Mouse (Mus musculus): ENCODE measurements around the gene Spsb3. TPM values are rescaled to one million over a fixed set of nuclear protein-coding genes. Genes with fewer than 3 reads are reported as not detected.

Gene Spsb3
- total and polyA plus RNA-seq, 3 experiments: 14.4 to 23.3 (median 21.3) TPM

GRCm38 (mm10) chr17:24932431-24932830 is 46.0 kb downstream of the Spsb3 start:
- Histone ChIP-seq H3K27me3 (replicated peaks) (no peaks in the 10 kb centered on the region), H3K4me1 (ENCODE audit: control insufficient read depth in 1 of 2, insufficient read depth in 2 of 2) (peaks cover 8 to 39% of the 10 kb centered on the region in 2 experiments; a peak in 3 of 4 replicates)
- in situ Hi-C loops (cut with MboI; ENCODE audit: low pct_ligation_motif_present, low pct_unique_long_range_greater_than_20kb, low sequenced_read_pairs): no loop called here

GRCm38 (mm10) chr17:24933163-24933562 is 46.7 kb downstream of the Spsb3 start:
- TF ChIP-seq BHLHE40 (IDR thresholded peaks at IDR 0.05; ENCODE audit: low read depth, low read length): no peak
- TF ChIP-seq ZNF384 (IDR thresholded peaks at IDR 0.05; ENCODE audit: low read depth, low read length): no peak
- no peak for TF ChIP-seq ELF1 (IDR thresholded peaks at IDR 0.05; ENCODE audit: low read depth, low read length)
- no peak for TF ChIP-seq JUND (conservative IDR thresholded peaks at IDR 0.05; ENCODE audit: low read depth, low read length)
- no peak for TF ChIP-seq IRF4 (IDR thresholded peaks at IDR 0.05; ENCODE audit: low read depth, low read length)
- no peak for TF ChIP-seq PAX5 (IDR thresholded peaks at IDR 0.05; ENCODE audit: low read length)
- no peak for TF ChIP-seq NRF1 (IDR thresholded peaks at IDR 0.05; ENCODE audit: low read depth, low read length)
- TF ChIP-seq TCF12 (IDR thresholded peaks at IDR 0.05; ENCODE audit: low read depth, low read length): no peak
- no peak for TF ChIP-seq JUN (IDR thresholded peaks at IDR 0.05; ENCODE audit: insufficient read depth, low read depth, low read length)
- TF ChIP-seq UBTF (IDR thresholded peaks at IDR 0.05; ENCODE audit: low read depth, low read length): no peak
- no peak for TF ChIP-seq USF2 (conservative IDR thresholded peaks at IDR 0.05; ENCODE audit: low read depth, low read length)
- no peak for TF ChIP-seq RCOR1 (conservative IDR thresholded peaks at IDR 0.05; ENCODE audit: low read depth, low read length)
- TF ChIP-seq MEF2A (IDR thresholded peaks at IDR 0.05; ENCODE audit: borderline replicate concordance, low read depth, low read length): no peak
- no peak for TF ChIP-seq NELFE (IDR thresholded peaks at IDR 0.05; ENCODE audit: low read depth, low read length)
- no peak for TF ChIP-seq TBP (conservative IDR thresholded peaks at IDR 0.05; ENCODE audit: low read depth, low read length)
- TF ChIP-seq SMC3 (IDR thresholded peaks at IDR 0.05; ENCODE audit: low read depth, low read length): no peak
- Histone ChIP-seq H3K9ac (ENCODE audit: insufficient read depth, low read depth) (no peak overlapping the region), H3K36me3 (replicated peaks in 1 of 2; ENCODE audit: control insufficient read depth in 1 of 2, insufficient read depth in 1 of 2, low read length in 1 of 2) (peaks cover 11 to 52% of the 10 kb centered on the region in 2 experiments), H3K27ac (ENCODE audit: insufficient read depth, low read depth) (no peak overlapping the region), H3K27me3 (replicated peaks) (no peaks in the 10 kb centered on the region), H3K4me3 (replicated peaks in 1 of 3; ENCODE audit: low read depth in 2 of 3, low read length in 2 of 3, poor library complexity in 1 of 3) (no peak overlapping the region), H3K4me2 (ENCODE audit: insufficient read depth, low read depth, poor library complexity, severe bottlenecking) (no peak overlapping the region; the same call in 1 of the 2 replicates), H3K9me3 (replicated peaks; ENCODE audit: low read length) (no peaks in the 10 kb centered on the region), H3K79me2 (replicated peaks; ENCODE audit: control insufficient read depth, extremely low read depth, insufficient read depth, poor library complexity, severe bottlenecking) (peaks cover 74% of the 10 kb centered on the region), H3K4me1 (ENCODE audit: control insufficient read depth in 1 of 2, insufficient read depth in 2 of 2) (peaks cover 8 to 39% of the 10 kb centered on the region in 2 experiments; a peak in 3 of 4 replicates)
- DNase-seq (ENCODE audit: extremely low read depth): no peak
- in situ Hi-C loops (cut with MboI; ENCODE audit: low pct_ligation_motif_present, low pct_unique_long_range_greater_than_20kb, low sequenced_read_pairs) (no loop called here), dilution Hi-C loops (cut with MboI; ENCODE audit: extremely low pct_ligation_motif_present, extremely low pct_unique_long_range_greater_than_20kb, low sequenced_read_pairs) (no loop called here)

More at GRCm38 (mm10) chr17:24932431-24932830, 46.0 kb downstream of the Spsb3 start:
- Histone ChIP-seq H3K27ac (ENCODE audit: insufficient read depth, low read depth) (no peak overlapping the region), H3K4me3 (replicated peaks in 1 of 3; ENCODE audit: low read depth in 2 of 3, low read length in 2 of 3, poor library complexity in 1 of 3) (no peak overlapping the region), H3K9ac (ENCODE audit: insufficient read depth, low read depth) (no peak overlapping the region), H3K79me2 (replicated peaks; ENCODE audit: control insufficient read depth, extremely low read depth, insufficient read depth, poor library complexity, severe bottlenecking) (peaks cover 76% of the 10 kb centered on the region), H3K4me2 (ENCODE audit: insufficient read depth, low read depth, poor library complexity, severe bottlenecking) (no peak overlapping the region), H3K9me3 (replicated peaks; ENCODE audit: low read length) (no peaks in the 10 kb centered on the region), H3K36me3 (replicated peaks in 1 of 2; ENCODE audit: control insufficient read depth in 1 of 2, insufficient read depth in 1 of 2, low read length in 1 of 2) (peaks cover 17 to 58% of the 10 kb centered on the region in 2 experiments)
- TF ChIP-seq CTCF (conservative IDR thresholded peaks at IDR 0.05 in 1 of 2, IDR thresholded peaks at IDR 0.05 in 1 of 2; ENCODE audit: low read depth in 2 of 2, low read length in 2 of 2): no peak
- no peak for TF ChIP-seq MEF2A (IDR thresholded peaks at IDR 0.05; ENCODE audit: borderline replicate concordance, low read depth, low read length)
- no peak for TF ChIP-seq MAZ (IDR thresholded peaks at IDR 0.05; ENCODE audit: low read depth, low read length)
- dilution Hi-C loops (cut with MboI; ENCODE audit: extremely low pct_ligation_motif_present, extremely low pct_unique_long_range_greater_than_20kb, low sequenced_read_pairs): no loop called here
- DNase-seq (ENCODE audit: extremely low read depth): no peak

All from CH12.LX (cell line).